Mouse (Mus musculus) lung, postnatal 0 days (tissue): ENCODE data around the gene Ifnk. TPM values are rescaled to one million over a fixed set of nuclear protein-coding genes. Genes with fewer than 3 reads are reported as not detected.

Source experiments
- ATAC-seq: fragments of 200-750 bp; cut with Nextera tagmentation; 2 replicates; pipeline ENCODE4 v1.8.0; 2017; ENCODE audit warnings: moderate library complexity
- DNase-seq: peaks from one replicate; pipeline ENCODE4 v3.0.0-alpha.2; 2016; ENCODE audit warnings: low spot score
- H3K27ac ChIP-seq: fragments of 300-500 bp; sonication (generic); 2 replicates; pipeline ENCODE4 v1.5.1; 2014; ENCODE audit warnings: antibody characterized with exemption, mild to moderate bottlenecking, low read length, mixed read lengths
- H3K27me3 ChIP-seq: fragments of 300-500 bp; sonication (generic); replicated peaks from 2 replicates; pipeline ENCODE4 v1.6.1; 2014; ENCODE audit warnings: low read length, mixed read lengths; ENCODE audit not compliant: insufficient read depth
- H3K36me3 ChIP-seq: fragments of 300-500 bp; sonication (generic); 2 replicates; pipeline ENCODE4 v1.6.1; 2014; ENCODE audit warnings: low read length, mixed read lengths; ENCODE audit not compliant: insufficient read depth
- H3K4me1 ChIP-seq: fragments of 300-500 bp; sonication (generic); 2 replicates; pipeline ENCODE4 v1.6.1; 2014; ENCODE audit warnings: antibody characterized with exemption, low read depth, low read length, mixed read lengths; ENCODE audit not compliant: insufficient read depth
- H3K4me2 ChIP-seq: fragments of 300-500 bp; sonication (generic); replicated peaks from 2 replicates; pipeline ENCODE4 v1.6.1; 2014; ENCODE audit warnings: low read depth, mild to moderate bottlenecking, low read length, moderate library complexity, mixed read lengths
- H3K4me3 ChIP-seq: fragments of 300-500 bp; sonication (generic); 2 replicates; pipeline ENCODE4 v1.5.1; 2014; ENCODE audit warnings: low read depth, low read length
- H3K9ac ChIP-seq: fragments of 300-500 bp; sonication (generic); replicated peaks from 2 replicates; pipeline ENCODE4 v1.6.1; 2014; ENCODE audit warnings: low read depth, mild to moderate bottlenecking
- H3K9me3 ChIP-seq: fragments of 300-500 bp; sonication (generic); 2 replicates; pipeline ENCODE4 v1.6.1; 2016; ENCODE audit warnings: low read length, mixed read lengths
- CTCF ChIP-seq: IDR thresholded peaks from 2 replicates; pipeline ENCODE4 v1.5.1; 2016; ENCODE audit warnings: antibody characterized with exemption, mild to moderate bottlenecking
- EP300 ChIP-seq: IDR thresholded peaks from 2 replicates; pipeline ENCODE4 v1.6.1; 2016; ENCODE audit warnings: antibody characterized with exemption, mild to moderate bottlenecking, control low read depth
- WGBS: fragments of 180-500 bp; shearing (Covaris S2); extraction: QIAGEN DNeasy Blood & Tissue Kit; methylation state at CpG from one replicate; pipeline ENCODE4 v1.1.7; 2014; 5-methylcytosine and 5-hydroxymethylcytosine counted together
- polyA plus RNA-seq: library from polyadenylated mRNA; unstranded; fragments of >200 nt; fragmentation: Nextera tagmentation; extraction: Ambion mirVana; gene quantifications from 2 replicates; pipeline ENCODE4 v1.2.1, GENCODE M21; 2015

The Ifnk gene
- polyA plus RNA-seq, 1 experiment from 2014 or later, result 0.16 TPM

DNA sequence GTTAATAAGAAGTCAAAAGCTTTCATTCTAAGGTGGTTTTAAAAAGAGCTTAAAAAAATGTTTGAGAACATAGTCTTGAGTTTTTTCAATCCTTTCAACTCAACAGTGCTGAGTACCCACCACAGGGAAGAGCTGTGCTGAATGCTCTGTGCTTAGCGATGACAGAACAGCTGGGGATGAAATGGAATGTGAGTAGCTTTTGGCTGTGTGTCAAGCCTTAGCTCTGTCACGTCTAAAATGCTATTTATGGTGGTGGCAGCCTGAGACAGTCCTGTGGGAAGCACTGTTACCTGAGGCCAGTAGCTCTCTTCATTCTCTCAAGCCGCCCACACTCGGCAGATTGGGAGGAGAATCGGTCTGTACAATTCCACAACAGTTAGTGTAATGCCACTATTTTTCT, 37.9 kb downstream of the Ifnk start:
- 64% methylated on average over 5 of the region's 5 CpGs for WGBS
- no peak overlapping the region for H3K9ac ChIP-seq
- H3K27ac ChIP-seq, result no peak overlapping the region
- H3K4me3 ChIP-seq, result no peak overlapping the region
- ATAC-seq (no peak), DNase-seq (no peak)
- H3K9me3 ChIP-seq, result no peaks in the 10 kb centered on the region
- H3K4me2 ChIP-seq, result no peak overlapping the region
- H3K36me3 ChIP-seq, result no peaks in the 10 kb centered on the region
- H3K4me1 ChIP-seq, result no peaks in the 10 kb centered on the region
- no peaks in the 10 kb centered on the region for H3K27me3 ChIP-seq
- TF ChIP-seq CTCF (no peak), EP300 (no peak)

GRCm38 (mm10) chr4:35192725-35193124, 40.9 kb downstream of the Ifnk start:
- no peaks in the 10 kb centered on the region for H3K36me3 ChIP-seq
- TF ChIP-seq CTCF (peak; percentile 64), EP300 (no peak)
- H3K4me1 ChIP-seq, result no peaks in the 10 kb centered on the region
- H3K9ac ChIP-seq, result no peak overlapping the region
- ATAC-seq (peak; percentile 30), DNase-seq (peak; percentile 80)
- no peaks in the 10 kb centered on the region for H3K27me3 ChIP-seq
- 42% methylated on average over 7 of the region's 7 CpGs for WGBS
- H3K9me3 ChIP-seq, result no peaks in the 10 kb centered on the region
- H3K4me3 ChIP-seq, result no peak overlapping the region
- no peak overlapping the region for H3K4me2 ChIP-seq
- H3K27ac ChIP-seq, result no peak overlapping the region

GRCm38 (mm10) chr4:35201700-35202099, 49.8 kb downstream of the Ifnk start:
- no peak overlapping the region for H3K4me2 ChIP-seq
- peaks cover 10% of the 10 kb centered on the region; the same call in 1 of the 2 replicates for H3K36me3 ChIP-seq
- H3K9me3 ChIP-seq, result no peaks in the 10 kb centered on the region
- no peaks in the 10 kb centered on the region for H3K27me3 ChIP-seq
- DNase-seq, result no peak
- WGBS, result 92% methylated on average over 5 of the region's 5 CpGs
- H3K4me1 ChIP-seq, result no peaks in the 10 kb centered on the region
- no peak for ATAC-seq
- H3K9ac ChIP-seq, result no peak overlapping the region
- TF ChIP-seq CTCF (no peak), EP300 (no peak)
- H3K4me3 ChIP-seq, result no peak overlapping the region
- H3K27ac ChIP-seq, result no peak overlapping the region

Other genes starting within 250 kb of the Ifnk start
- gene Mob3b, start 5.4 kb downstream of the Ifnk start, polyA plus RNA-seq, result 14.7 and 14.8 TPM in 2 replicates
- gene C9orf72, start 74.1 kb downstream of the Ifnk start, polyA plus RNA-seq, result 8.5 and 9.5 TPM in 2 replicates